Mouse (Mus musculus) brain, embryonic 14.5 days (tissue): ENCODE measurements around the gene Ube2ql1.

Experiments
- CTCF ChIP-seq: fragments of 200-500 bp; IDR thresholded peaks from 2 replicates; pipeline ENCODE4 v1.5.1; 2012; ENCODE audit warnings: inconsistent platforms, mild to moderate bottlenecking, moderate library complexity, borderline replicate concordance; ENCODE audit not compliant: insufficient read depth, insufficient read length; ENCODE audit errors: extremely low read depth
- POLR2A ChIP-seq: fragments of 200-500 bp; IDR thresholded peaks from 2 replicates; pipeline ENCODE4 v1.6.1; 2012; ENCODE audit warnings: mild to moderate bottlenecking, inconsistent platforms, borderline replicate concordance; ENCODE audit not compliant: poor library complexity, insufficient read depth, insufficient read length, severe bottlenecking; ENCODE audit errors: extremely low read depth

- TF ChIP-seq POLR2A: no peak
- TF ChIP-seq CTCF: no peak
These were observed 32.8 kb downstream of the Ube2ql1 start for GRCm38 (mm10) chr13:69706919-69707318.
